ENCODE assay signal across 10 mouse cellular contexts in the genomic region with DNA sequence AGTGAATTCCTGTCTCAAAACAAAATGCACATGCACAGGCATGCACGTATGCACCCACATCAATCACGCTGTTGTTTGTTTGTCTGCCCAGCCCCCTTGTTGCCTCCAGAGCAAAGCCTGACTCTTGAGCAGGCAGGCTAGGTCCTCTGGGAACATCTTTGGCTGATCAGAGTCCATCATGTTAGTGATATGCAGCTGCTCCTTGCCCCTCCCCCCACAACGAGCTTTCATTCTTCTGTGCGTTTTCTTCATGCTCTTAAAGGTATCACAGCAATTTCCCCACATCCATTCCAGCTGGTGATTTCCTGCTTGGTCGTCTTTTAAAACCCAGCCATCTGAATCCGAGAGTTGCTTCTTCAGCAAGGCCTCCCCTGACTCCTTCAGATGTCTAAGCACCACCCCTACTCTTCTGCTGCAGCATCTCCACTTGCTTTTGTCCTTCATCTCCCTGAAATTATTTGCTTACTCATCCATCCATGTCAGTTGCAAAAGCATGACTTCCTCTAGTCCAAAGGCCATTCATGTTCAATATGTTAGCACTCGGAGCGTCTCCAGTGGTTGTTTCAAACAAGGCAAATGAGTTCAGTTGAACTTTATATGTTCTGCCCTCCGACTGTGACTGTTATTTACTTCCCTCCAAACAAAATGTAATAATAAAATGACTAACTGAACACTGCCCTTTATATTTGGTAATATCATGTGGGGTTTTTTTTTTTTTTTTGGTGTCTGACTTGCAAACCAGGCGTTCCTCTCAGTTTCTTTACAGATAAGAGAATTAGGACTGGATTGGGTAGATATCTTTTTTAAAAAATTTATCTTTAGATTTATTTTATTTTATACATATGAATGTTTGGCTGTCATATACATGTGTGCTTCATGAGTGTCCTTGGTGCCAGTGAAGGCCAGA.
DNase-seq lines count a peak whose midpoint lies in the region; ATAC-seq and TF ChIP-seq lines count a peak whose summit lies in the region.
"Had no signal": no experiment of that assay in that cellular context is flagged by ENCODE, and none has a peak within 500 bp of the region (broad histone marks: within the 10 kb centered on the region; RNA-seq: fewer than 3 reads in every experiment).

No protein-coding gene starts in this region.

- whole genome bisulfite sequencing in limb, embryonic 13.5 days, result 73% methylated on average over 10 of the region's 10 CpGs
- 83% methylated on average over 10 of the region's 10 CpGs for WGBS in limb, embryonic 10.5 days
- 54% methylated on average over 10 of the region's 10 CpGs for whole genome bisulfite sequencing in hindbrain, embryonic 12.5 days
- WGBS in liver, postnatal 0 days (ENCODE audit: insufficient replicate concordance), result 48% methylated on average over 10 of the region's 10 CpGs

- H3K27ac ChIP-seq in limb, embryonic 13.5 days, result 0 out of 2 replicates have a peak overlapping the region, but pooled peaks have one; percentile 52
- H3K27ac ChIP-seq in limb, embryonic 10.5 days, result no peak overlapping the region
- 0 out of 2 replicates have a peak overlapping the region, but pooled peaks have one; percentile 19 for H3K27ac ChIP-seq in hindbrain, embryonic 12.5 days
- peak overlapping the region; percentile 82 for H3K27ac ChIP-seq in liver, postnatal 0 days (ENCODE audit: low read depth)

- ATAC-seq in limb, embryonic 13.5 days (ENCODE audit: low FRiP score, low read depth), result no peak
- ATAC-seq in hindbrain, embryonic 12.5 days (ENCODE audit: low FRiP score), result peak; percentile 75
- ATAC-seq in liver, postnatal 0 days, result peak; percentile 78

- TF ChIP-seq EP300 in liver, postnatal 0 days (IDR thresholded peaks at IDR 0.05; ENCODE audit: low read depth), result peak; percentile 88

- 0 out of 2 replicates have a peak, but pooled peaks have one; percentile 4 for TF ChIP-seq CTCF in liver, postnatal 0 days (IDR thresholded peaks at IDR 0.05; ENCODE audit: low read depth)

- H3K27me3 ChIP-seq in limb, embryonic 13.5 days, result no peaks in the 10 kb centered on the region
- no peaks in the 10 kb centered on the region for H3K27me3 ChIP-seq in limb, embryonic 10.5 days (ENCODE audit: low read depth, poor library complexity, severe bottlenecking)
- no peaks in the 10 kb centered on the region for H3K27me3 ChIP-seq in hindbrain, embryonic 12.5 days
- H3K27me3 ChIP-seq in liver, postnatal 0 days (ENCODE audit: insufficient read depth, low read length), result no peaks in the 10 kb centered on the region

- no peaks in the 10 kb centered on the region for H3K9me3 ChIP-seq in limb, embryonic 13.5 days
- H3K9me3 ChIP-seq in limb, embryonic 10.5 days (replicated peaks), result no peaks in the 10 kb centered on the region
- no peaks in the 10 kb centered on the region for H3K9me3 ChIP-seq in hindbrain, embryonic 12.5 days (replicated peaks)
- no peaks in the 10 kb centered on the region for H3K9me3 ChIP-seq in liver, postnatal 0 days (ENCODE audit: low read length)

- H3K4me1 ChIP-seq in limb, embryonic 13.5 days, result no peaks in the 10 kb centered on the region
- H3K4me1 ChIP-seq in limb, embryonic 10.5 days, result no peaks in the 10 kb centered on the region; the same call in 1 of the 2 replicates
- peaks cover 5% of the 10 kb centered on the region; the same call in 1 of the 2 replicates for H3K4me1 ChIP-seq in hindbrain, embryonic 12.5 days
- peaks cover 51% of the 10 kb centered on the region for H3K4me1 ChIP-seq in liver, postnatal 0 days (ENCODE audit: insufficient read depth)

- no peak overlapping the region for H3K4me2 ChIP-seq in limb, embryonic 13.5 days (replicated peaks)
- H3K4me2 ChIP-seq in hindbrain, embryonic 12.5 days (replicated peaks), result no peak overlapping the region
- peak overlapping the region; percentile 36 for H3K4me2 ChIP-seq in liver, postnatal 0 days (ENCODE audit: low read depth, low read length)

- peak; percentile 54 for DNase-seq in adrenal gland, postnatal 10 days
- no peak for DNase-seq in adrenal gland, adult 8-10 months
- no peak for DNase-seq in limb, embryonic 10.5 days (ENCODE audit: low spot score)
- DNase-seq in liver, postnatal 0 days, result peak; percentile 42
- DNase-seq in heart, adult 8-10 months (ENCODE audit: low spot score), result no peak
- DNase-seq in left cerebral cortex, postnatal 14 days (ENCODE audit: low spot score in 2 of 2), result no peak
- DNase-seq: layer of hippocampus, adult 9-11 months; lung, postnatal 10 days had no signal

- intact Hi-C loops in left cerebral cortex, postnatal 14 days (cut with DNase I), result no loop called here

- H3K9ac ChIP-seq in limb, embryonic 13.5 days, result no peak overlapping the region
- H3K9ac ChIP-seq in hindbrain, embryonic 12.5 days, result no peak overlapping the region
- H3K9ac ChIP-seq in liver, postnatal 0 days (replicated peaks), result no peak overlapping the region

- no peaks in the 10 kb centered on the region for H3K36me3 ChIP-seq in limb, embryonic 13.5 days
- H3K36me3 ChIP-seq in limb, embryonic 10.5 days, result no peaks in the 10 kb centered on the region
- H3K36me3 ChIP-seq in hindbrain, embryonic 12.5 days, result no peaks in the 10 kb centered on the region
- H3K36me3 ChIP-seq in liver, postnatal 0 days (replicated peaks; ENCODE audit: insufficient read depth, low read length), result no peaks in the 10 kb centered on the region

- no peak overlapping the region for H3K4me3 ChIP-seq in limb, embryonic 13.5 days
- no peak overlapping the region for H3K4me3 ChIP-seq in limb, embryonic 10.5 days
- no peak overlapping the region for H3K4me3 ChIP-seq in hindbrain, embryonic 12.5 days
- H3K4me3 ChIP-seq in liver, postnatal 0 days (ENCODE audit: low read depth, low read length), result no peak overlapping the region

Comparison
In these comparisons a context has a peak if more than half of its experiments do, and no peak if none do; other contexts are left out.
1. DNase-seq: peak in adrenal gland, postnatal 10 days (single experiment) and liver, postnatal 0 days (single experiment); none in adrenal gland, adult 8-10 months (single experiment), limb, embryonic 10.5 days (single experiment), heart, adult 8-10 months (single experiment) and left cerebral cortex, postnatal 14 days (0 of 2).